Mouse (Mus musculus) forebrain, embryonic 16.5 days (tissue): ENCODE measurements around the gene Mob3b. TPM values are rescaled to one million over a fixed set of nuclear protein-coding genes. Genes with fewer than 3 reads are reported as not detected.

Experiments used
- ATAC-seq: fragments of 200-750 bp; cut with Nextera tagmentation; 2 replicates; pipeline ENCODE4 v1.8.0; 2017; ENCODE audit warnings: mild to moderate bottlenecking, moderate library complexity
- H3K27ac ChIP-seq: fragments of 300-500 bp; sonication (generic); 2 replicates; pipeline ENCODE4 v1.5.1; 2014; ENCODE audit warnings: low read length, control low read depth
- H3K27me3 ChIP-seq: fragments of 300-500 bp; sonication (generic); replicated peaks from 2 replicates; pipeline ENCODE4 v1.6.1; 2014; ENCODE audit warnings: low read length; ENCODE audit not compliant: control insufficient read depth, insufficient read depth
- H3K36me3 ChIP-seq: fragments of 300-500 bp; sonication (generic); 2 replicates; pipeline ENCODE4 v1.6.1; 2014; ENCODE audit not compliant: control insufficient read depth, insufficient read depth
- H3K4me1 ChIP-seq: fragments of 300-500 bp; sonication (generic); replicated peaks from 2 replicates; pipeline ENCODE4 v1.6.1; 2014; ENCODE audit warnings: low read length; ENCODE audit not compliant: control insufficient read depth, insufficient read depth
- H3K4me2 ChIP-seq: fragments of 300-500 bp; sonication (generic); 2 replicates; pipeline ENCODE4 v1.6.1; 2014; ENCODE audit warnings: mild to moderate bottlenecking, low read length, control low read depth
- H3K4me3 ChIP-seq: fragments of 300-500 bp; sonication (generic); replicated peaks from 2 replicates; pipeline ENCODE4 v1.5.1; 2014; ENCODE audit warnings: mild to moderate bottlenecking, low read length, control low read depth
- H3K9ac ChIP-seq: fragments of 300-500 bp; sonication (generic); replicated peaks from 2 replicates; pipeline ENCODE4 v1.6.1; 2014; ENCODE audit warnings: low read depth, low read length, control low read depth
- H3K9me3 ChIP-seq: fragments of 300-500 bp; sonication (generic); 2 replicates; pipeline ENCODE4 v1.6.1; 2016; ENCODE audit warnings: low read length; ENCODE audit not compliant: control insufficient read depth
- WGBS: fragments of 180-500 bp; shearing (Covaris S2); extraction: QIAGEN DNeasy Blood & Tissue Kit; methylation state at CpG from one replicate; pipeline ENCODE4 v1.1.7; 2014; 5-methylcytosine and 5-hydroxymethylcytosine counted together
- polyA plus RNA-seq: library from polyadenylated mRNA; unstranded; fragments of >200 nt; fragmentation: Nextera tagmentation; extraction: Ambion mirVana; gene quantifications from 2 replicates; pipeline ENCODE4 v1.2.1, GENCODE M21; 2015

Gene Mob3b
- polyA plus RNA-seq, 1 experiment from 2014 or later = 4.3 TPM

DNA sequence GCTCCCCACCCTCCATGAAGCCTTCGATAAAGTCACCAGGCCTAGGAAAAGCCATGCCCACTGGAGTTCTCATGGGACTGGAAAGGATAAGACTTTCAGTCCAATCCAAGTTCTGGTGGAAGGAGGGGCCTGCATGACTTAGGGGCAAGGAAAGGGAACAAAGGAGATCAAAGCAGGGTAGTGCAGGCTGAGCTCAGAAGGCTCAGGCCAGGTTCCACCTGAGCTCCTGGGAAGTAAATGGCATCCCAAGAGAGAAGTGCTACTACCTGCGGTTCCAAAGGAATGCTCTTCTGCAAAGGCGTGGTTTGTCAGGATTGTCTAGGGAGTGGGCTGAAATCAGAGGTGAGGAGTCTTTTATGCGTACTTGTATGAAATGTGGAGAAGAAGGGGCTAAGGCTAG, 44.8 kb downstream of the Mob3b start:
- Histone ChIP-seq H3K9ac (no peak overlapping the region), H3K27ac (no peak overlapping the region), H3K27me3 (no peaks in the 10 kb centered on the region), H3K4me3 (no peak overlapping the region), H3K36me3 (no peaks in the 10 kb centered on the region), H3K4me2 (no peak overlapping the region), H3K9me3 (no peaks in the 10 kb centered on the region), H3K4me1 (no peaks in the 10 kb centered on the region)
- no peak for ATAC-seq
- 98% methylated on average over 4 of the region's 4 CpGs for WGBS

DNA sequence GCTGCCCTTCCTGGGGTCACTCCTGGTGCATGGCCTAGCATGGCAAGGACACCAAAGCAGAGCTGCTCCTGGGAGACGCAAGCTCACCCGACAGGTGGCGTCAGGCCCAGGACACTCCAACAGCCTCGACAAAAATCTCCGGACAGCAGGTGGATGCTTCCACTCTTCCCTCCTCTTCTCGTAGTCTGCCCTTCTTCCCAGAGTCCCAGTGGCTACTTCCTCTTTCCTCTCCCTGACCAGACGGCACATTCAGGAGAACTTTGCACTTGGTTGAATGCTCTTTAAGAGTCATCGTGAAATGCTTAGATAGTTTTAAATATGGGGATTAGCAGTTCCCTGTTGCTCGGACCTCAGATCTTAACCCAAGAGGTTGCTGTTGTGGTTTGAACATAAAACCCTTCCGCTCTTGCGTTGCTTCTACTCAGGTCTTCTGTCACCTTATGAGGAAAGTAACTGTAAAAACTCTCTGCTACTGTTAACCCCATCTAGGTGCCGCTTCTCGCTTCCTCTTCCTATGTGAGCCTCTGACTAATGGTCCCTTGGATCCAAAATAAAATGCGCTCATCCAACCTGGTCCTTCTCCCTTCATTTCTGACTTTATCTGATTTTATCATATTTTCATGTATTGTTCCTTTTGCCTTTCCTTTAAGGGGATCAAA, 52.0 kb downstream of the Mob3b start:
- peaks cover 2% of the 10 kb centered on the region for H3K4me1 ChIP-seq

DNA sequence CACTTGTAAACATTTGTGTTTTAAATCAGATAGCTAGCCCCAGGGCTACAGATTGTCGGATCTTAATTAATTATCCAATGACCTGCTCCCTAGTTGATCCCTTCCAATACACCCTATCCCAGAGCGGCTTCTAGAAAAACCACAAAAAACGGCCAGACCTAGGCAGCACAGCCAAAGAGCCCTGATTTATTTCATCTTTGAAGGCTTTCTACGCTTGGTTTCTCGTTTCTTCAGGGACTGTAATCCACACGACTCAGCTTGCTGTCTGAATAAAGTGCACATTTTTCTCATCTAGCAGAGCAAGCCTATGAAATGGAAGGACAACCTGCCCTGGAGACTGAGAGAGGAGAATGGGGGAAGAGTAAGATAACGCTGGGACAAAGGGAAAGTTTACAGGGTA, 56.1 kb downstream of the Mob3b start:
- Histone ChIP-seq H3K9me3 (no peaks in the 10 kb centered on the region), H3K9ac (no peak overlapping the region), H3K36me3 (no peaks in the 10 kb centered on the region), H3K4me1 (peaks cover 13% of the 10 kb centered on the region), H3K27ac (no peak overlapping the region), H3K4me3 (no peak overlapping the region), H3K27me3 (no peaks in the 10 kb centered on the region), H3K4me2 (no peak overlapping the region)
- WGBS = 51% methylated on average over 7 of the region's 7 CpGs
- ATAC-seq = no peak

More for the DNA sequence above, 52.0 kb downstream of the Mob3b start:
- H3K27me3 ChIP-seq = no peaks in the 10 kb centered on the region
- ATAC-seq = no peak
- no peak overlapping the region for H3K4me2 ChIP-seq
- H3K27ac ChIP-seq = no peak overlapping the region
- 80% methylated on average over 14 of the region's 14 CpGs for WGBS
- no peaks in the 10 kb centered on the region for H3K9me3 ChIP-seq
- no peak overlapping the region for H3K4me3 ChIP-seq
- no peaks in the 10 kb centered on the region for H3K36me3 ChIP-seq
- H3K9ac ChIP-seq = no peak overlapping the region

DNA sequence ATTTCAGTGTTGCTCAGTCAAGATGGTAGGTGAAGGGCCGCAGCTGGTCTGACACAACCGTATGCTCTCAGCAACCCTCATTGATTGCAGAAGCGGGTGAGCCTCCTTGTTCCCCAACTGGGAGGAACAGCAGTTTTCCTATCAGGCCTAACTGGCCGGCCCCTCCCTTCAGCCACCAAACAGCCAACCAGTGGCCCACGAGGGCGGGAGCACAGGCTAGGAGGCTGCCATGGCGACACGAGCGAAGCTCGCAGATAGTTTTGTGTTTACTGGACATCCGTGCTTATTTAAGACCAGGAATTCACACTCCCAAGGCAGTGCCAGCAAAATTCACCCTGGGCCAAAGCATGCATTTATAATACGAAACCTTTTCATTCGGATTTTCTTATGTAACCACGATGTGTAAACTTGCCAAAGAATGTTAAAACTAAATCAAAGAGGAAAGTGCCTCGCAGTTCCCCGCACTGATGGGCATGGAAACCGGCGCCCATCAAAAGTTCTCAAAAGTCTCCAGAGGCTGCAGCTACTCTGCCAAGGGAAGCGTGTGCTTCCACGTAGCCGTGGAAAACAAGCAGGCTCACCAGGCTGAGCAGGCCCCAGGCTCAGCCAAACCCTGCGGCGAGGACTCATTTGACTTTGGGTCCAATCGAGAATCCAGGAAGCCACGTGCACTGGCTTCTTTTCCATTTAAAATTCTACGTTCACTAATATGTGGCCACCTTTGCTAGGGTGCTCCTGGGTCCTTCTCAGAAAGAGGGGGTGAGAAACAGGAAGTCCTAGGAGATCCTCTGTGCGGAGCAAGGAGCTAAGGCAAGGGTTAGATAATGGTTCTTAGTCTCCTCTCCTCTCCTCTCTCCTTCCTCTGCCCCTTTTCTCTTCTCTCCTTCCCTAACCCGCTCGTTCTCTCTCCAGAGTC, 57.2 kb downstream of the Mob3b start:
- ATAC-seq = peak; percentile 97
- H3K9me3 ChIP-seq = no peaks in the 10 kb centered on the region
- no peaks in the 10 kb centered on the region for H3K27me3 ChIP-seq
- no peaks in the 10 kb centered on the region for H3K36me3 ChIP-seq
- peaks cover 13% of the 10 kb centered on the region for H3K4me1 ChIP-seq
- peak overlapping the region; percentile 52 for H3K9ac ChIP-seq
- H3K4me3 ChIP-seq = peak overlapping the region; percentile 47
- no peak overlapping the region for H3K27ac ChIP-seq
- H3K4me2 ChIP-seq = peak overlapping the region; percentile 79
- WGBS = 7% methylated on average over 29 of the region's 29 CpGs

DNA sequence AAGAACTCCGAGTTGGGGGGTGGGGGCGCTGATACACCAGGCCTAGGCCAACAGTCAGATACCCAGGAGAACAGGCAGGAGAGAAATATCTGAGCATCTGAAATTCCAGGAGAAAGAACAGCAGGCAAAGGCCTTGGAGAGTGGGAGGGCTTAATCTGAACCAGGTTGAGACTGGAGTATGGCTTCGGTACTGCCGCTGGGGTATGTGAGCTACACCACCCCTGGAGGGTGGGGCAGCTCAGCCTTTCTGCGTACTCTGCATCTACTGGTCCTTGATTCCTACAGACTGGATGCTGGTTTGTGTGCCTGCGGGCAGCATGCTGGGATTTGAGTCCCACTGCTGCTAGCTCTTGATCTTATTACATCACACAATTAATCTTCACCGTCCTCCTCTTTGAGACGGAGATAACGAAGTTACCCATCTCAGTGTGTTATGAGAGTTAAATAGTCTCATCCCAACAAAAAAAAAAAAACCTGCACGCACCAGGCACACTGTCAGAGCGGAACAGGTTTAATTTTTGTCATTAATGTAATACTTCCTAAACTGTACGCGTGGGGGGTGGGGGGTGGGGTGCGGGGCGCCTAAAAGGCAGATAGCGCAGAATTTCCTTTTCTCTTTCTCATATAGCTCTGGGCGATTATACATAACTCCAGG, 57.9 kb downstream of the Mob3b start:
- peak; percentile 67 for ATAC-seq
- Histone ChIP-seq H3K9ac (peak overlapping the region; percentile 52), H3K9me3 (no peaks in the 10 kb centered on the region), H3K27ac (no peak overlapping the region), H3K36me3 (no peaks in the 10 kb centered on the region), H3K27me3 (no peaks in the 10 kb centered on the region), H3K4me2 (peak overlapping the region; percentile 79), H3K4me1 (peaks cover 13% of the 10 kb centered on the region), H3K4me3 (peak overlapping the region; percentile 47)
- WGBS = 16% methylated on average over 17 of the region's 17 CpGs

DNA sequence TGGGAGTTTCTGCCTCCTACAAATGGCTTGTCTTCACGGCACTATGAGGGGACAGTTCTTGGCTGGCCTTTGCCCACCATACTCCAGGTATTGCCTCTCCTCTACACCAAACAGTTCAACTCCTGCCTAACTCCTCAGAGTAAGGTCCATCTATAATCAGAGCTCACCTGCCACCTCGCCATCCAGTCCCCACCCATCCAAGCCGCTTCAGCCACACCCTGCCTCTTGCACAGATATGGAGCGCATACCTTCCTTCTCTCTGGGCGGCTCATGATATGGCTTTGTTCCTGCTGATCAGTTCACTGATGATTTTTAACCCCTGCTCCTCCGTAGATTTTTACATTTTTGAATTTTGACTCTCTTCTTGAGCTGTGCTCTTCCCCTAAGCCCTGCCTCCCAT, 58.7 kb downstream of the Mob3b start:
- Histone ChIP-seq H3K4me1 (peaks cover 13% of the 10 kb centered on the region), H3K27me3 (no peaks in the 10 kb centered on the region), H3K4me2 (no peak overlapping the region), H3K27ac (no peak overlapping the region), H3K9me3 (no peaks in the 10 kb centered on the region), H3K36me3 (no peaks in the 10 kb centered on the region), H3K4me3 (no peak overlapping the region), H3K9ac (no peak overlapping the region)
- no peak for ATAC-seq
- WGBS = 85% methylated on average over 6 of the region's 6 CpGs

DNA sequence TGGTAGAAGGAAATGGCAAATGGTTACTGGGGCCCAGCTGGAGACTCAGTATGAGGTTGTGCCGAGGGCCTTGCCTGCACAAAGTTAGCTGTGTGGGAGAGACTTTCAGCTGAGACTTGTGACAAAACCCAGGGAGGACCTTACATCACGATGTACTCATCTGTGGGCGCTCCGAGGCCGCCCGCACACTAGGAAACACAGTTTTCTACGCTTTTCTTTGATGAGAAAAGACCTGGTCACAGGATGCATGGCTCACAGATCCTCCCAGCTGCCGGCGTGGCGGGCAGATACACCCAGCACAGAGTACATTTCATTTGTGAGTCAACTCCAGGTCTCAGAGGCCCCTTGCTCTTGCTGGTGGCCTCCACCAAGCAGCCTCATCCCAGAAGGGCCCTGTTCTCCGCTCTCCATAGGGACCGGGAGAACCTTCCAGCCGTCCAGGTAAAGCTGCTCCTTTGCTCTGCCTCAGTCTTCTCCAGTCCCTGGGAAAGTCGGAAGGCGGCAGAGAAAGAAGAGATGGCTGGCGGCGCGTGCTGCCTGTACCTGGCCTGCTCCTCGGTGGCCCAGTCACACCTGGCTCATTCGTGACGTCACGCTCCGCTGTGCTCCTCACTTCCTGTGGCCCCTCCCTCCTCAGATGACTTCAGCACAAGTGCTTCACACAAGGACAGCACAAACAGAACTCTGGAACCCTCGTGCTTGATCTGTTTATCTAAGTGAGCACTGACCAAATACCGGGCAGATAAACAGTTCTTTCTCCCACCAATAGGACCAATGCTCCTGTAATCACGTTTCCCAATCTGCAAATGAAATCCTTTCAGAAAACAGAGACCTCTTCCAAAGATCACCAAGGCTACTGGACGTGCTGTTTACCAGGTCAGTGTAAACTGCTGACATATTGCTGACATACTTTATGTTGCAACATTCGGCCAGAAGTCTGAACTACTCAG, 60.8 kb downstream of the Mob3b start:
- peaks cover 13% of the 10 kb centered on the region for H3K4me1 ChIP-seq
- no peak overlapping the region for H3K9ac ChIP-seq
- H3K4me3 ChIP-seq = no peak overlapping the region
- H3K27me3 ChIP-seq = no peaks in the 10 kb centered on the region
- no peaks in the 10 kb centered on the region for H3K9me3 ChIP-seq
- H3K27ac ChIP-seq = no peak overlapping the region
- no peak for ATAC-seq
- WGBS = 89% methylated on average over 28 of the region's 28 CpGs
- no peak overlapping the region for H3K4me2 ChIP-seq
- no peaks in the 10 kb centered on the region for H3K36me3 ChIP-seq

DNA sequence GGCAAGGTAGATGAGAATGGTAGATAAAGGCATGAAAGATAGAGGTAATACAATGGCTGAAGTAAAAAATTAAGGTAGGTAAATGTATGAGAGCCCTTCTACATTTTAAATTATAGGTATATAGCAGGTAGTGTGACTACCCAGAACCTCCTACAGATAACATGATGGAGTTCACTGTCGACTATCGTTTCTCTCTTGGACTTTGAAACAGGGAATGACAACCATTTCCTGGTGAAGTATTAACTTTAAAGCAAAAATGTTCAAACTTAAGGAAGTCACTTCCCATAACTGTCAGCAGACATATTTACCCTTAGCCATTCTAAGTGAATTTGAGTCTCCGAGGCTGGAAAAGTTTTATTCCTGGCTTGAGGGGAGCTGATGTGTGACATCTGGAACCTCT, 64.8 kb downstream of the Mob3b start:
- no peak overlapping the region for H3K4me2 ChIP-seq
- no peak overlapping the region for H3K9ac ChIP-seq
- H3K27me3 ChIP-seq = no peaks in the 10 kb centered on the region
- H3K4me3 ChIP-seq = no peak overlapping the region
- no peaks in the 10 kb centered on the region for H3K4me1 ChIP-seq
- no peak overlapping the region for H3K27ac ChIP-seq
- ATAC-seq = no peak
- WGBS = 90% methylated on average over 3 of the region's 3 CpGs
- H3K9me3 ChIP-seq = no peaks in the 10 kb centered on the region
- H3K36me3 ChIP-seq = no peaks in the 10 kb centered on the region
